Comparison of ENCODE assay signal across 20 mouse cellular contexts in the genomic region with DNA sequence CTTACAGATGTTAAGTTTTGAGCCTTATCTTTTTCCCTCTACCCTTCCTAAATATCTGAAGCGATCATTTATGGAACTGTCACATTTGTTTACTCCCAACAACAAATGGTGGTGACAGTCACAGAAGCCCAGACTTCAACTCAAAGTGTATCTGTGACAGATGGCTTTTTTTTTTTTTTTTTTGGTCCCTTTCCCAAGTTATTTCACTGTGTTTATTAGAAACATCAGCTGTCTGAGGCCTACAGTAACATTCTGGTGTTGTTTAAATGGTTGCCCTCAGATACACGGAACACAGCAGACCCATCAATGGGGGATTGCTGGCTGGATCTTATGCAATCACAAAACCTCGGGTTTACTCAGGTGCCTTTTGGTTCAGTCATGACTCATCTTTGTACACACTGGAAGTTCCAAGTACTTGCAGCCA. TPM values are rescaled to one million over a fixed set of nuclear protein-coding genes. Genes with fewer than 3 reads are reported as not detected.
A peak's percentile ranks its signal among the peaks of the same experiment; 100 is the strongest.
DNase-seq lines count a peak whose midpoint lies in the region; ATAC-seq and TF ChIP-seq lines count a peak whose summit lies in the region.
"Had no signal": no experiment of that assay in that cellular context is flagged by ENCODE, and none has a peak within 500 bp of the region (broad histone marks: within the 10 kb centered on the region; RNA-seq: fewer than 3 reads in every experiment).

No protein-coding gene starts in this region.

- no peak overlapping the region for H3K27ac ChIP-seq in liver, adult 2 months (replicated peaks; ENCODE audit: insufficient read depth, low read depth, low read length)
- H3K27ac ChIP-seq in liver, embryonic 12.5 days, result no peak overlapping the region
- H3K27ac ChIP-seq: hindbrain, embryonic 12.5 days; limb, embryonic 13.5 days; neural tube, embryonic 15.5 days had no signal

- TF ChIP-seq CTCF in liver, adult 2 months (IDR thresholded peaks at IDR 0.05; ENCODE audit: low read depth, low read length), result no peak

- H3K4me3 ChIP-seq in liver, adult 2 months (ENCODE audit: insufficient read depth, low read depth, low read length), result no peak overlapping the region
- H3K4me3 ChIP-seq in liver, embryonic 12.5 days, result no peak overlapping the region
- H3K4me3 ChIP-seq: heart, embryonic 12.5 days; hindbrain, embryonic 12.5 days; limb, embryonic 13.5 days; neural tube, embryonic 15.5 days had no signal

- no peak overlapping the region for H3K4me2 ChIP-seq in liver, embryonic 12.5 days
- H3K4me2 ChIP-seq: heart, embryonic 12.5 days; hindbrain, embryonic 12.5 days; limb, embryonic 13.5 days; neural tube, embryonic 15.5 days had no signal

- no peaks in the 10 kb centered on the region for H3K27me3 ChIP-seq in liver, adult 2 months (ENCODE audit: control insufficient read depth, insufficient read depth, low read length)
- no peaks in the 10 kb centered on the region for H3K27me3 ChIP-seq in liver, embryonic 12.5 days (replicated peaks)
- H3K27me3 ChIP-seq: heart, embryonic 12.5 days; hindbrain, embryonic 12.5 days; limb, embryonic 13.5 days; neural tube, embryonic 15.5 days had no signal

- no peak overlapping the region for H3K9ac ChIP-seq in liver, adult 2 months (ENCODE audit: low read depth, low read length)
- no peak overlapping the region for H3K9ac ChIP-seq in liver, embryonic 12.5 days
- H3K9ac ChIP-seq: heart, embryonic 12.5 days; hindbrain, embryonic 12.5 days; limb, embryonic 13.5 days; neural tube, embryonic 15.5 days had no signal

- WGBS in liver, adult 2 months, result 23% methylated on average over 3 of the region's 3 CpGs
- 52% methylated on average over 3 of the region's 3 CpGs for WGBS in liver, embryonic 12.5 days (ENCODE audit: insufficient replicate concordance)

- ATAC-seq in liver, embryonic 12.5 days, result no peak
- ATAC-seq in megakaryocyte-erythroid progenitor cell, adult 5-6 weeks (replicated peaks; ENCODE audit: low FRiP score, low TSS enrichment, poor library complexity, severe bottlenecking), result no peak

- DNase-seq in liver, adult 2 months (ENCODE audit: extremely low read depth, low read depth, low spot score), result peak; percentile 54
- peak; percentile 18 for DNase-seq in lung, postnatal 36 days
- no peak for DNase-seq in lung, postnatal 10 days
- peak; percentile 25 for DNase-seq in brain, adult 2 months (ENCODE audit: low read depth, low spot score)
- DNase-seq in yolk sac, embryonic 10.5 days (ENCODE audit: low spot score), result peak; percentile 50
- no peak for DNase-seq in layer of hippocampus, adult 9-10 months (ENCODE audit: low spot score)
- DNase-seq: cerebellum, adult 9-10 months; heart, postnatal 14 days; layer of hippocampus, postnatal 36 days; midbrain, embryonic 14.5 days; thymus, adult 18-20 months; thymus, postnatal 4 days had no signal

- H3K36me3 ChIP-seq in liver, adult 2 months (ENCODE audit: control insufficient read depth, insufficient read depth, low read length), result no peaks in the 10 kb centered on the region
- peaks cover 9% of the 10 kb centered on the region; the same call in 1 of the 2 replicates for H3K36me3 ChIP-seq in liver, embryonic 12.5 days
- H3K36me3 ChIP-seq: hindbrain, embryonic 12.5 days; neural tube, embryonic 15.5 days had no signal

- no peaks in the 10 kb centered on the region for H3K9me3 ChIP-seq in liver, embryonic 12.5 days (replicated peaks)
- H3K9me3 ChIP-seq: heart, embryonic 12.5 days; hindbrain, embryonic 12.5 days; limb, embryonic 13.5 days; neural tube, embryonic 15.5 days had no signal

- H3K79me2 ChIP-seq in liver, adult 2 months (ENCODE audit: control insufficient read depth, insufficient read depth, low read length), result no peaks in the 10 kb centered on the region

- H3K4me1 ChIP-seq in liver, adult 2 months (ENCODE audit: control insufficient read depth, insufficient read depth, low read length), result no peaks in the 10 kb centered on the region; the same call in 1 of the 2 replicates
- no peaks in the 10 kb centered on the region for H3K4me1 ChIP-seq in liver, embryonic 12.5 days
- H3K4me1 ChIP-seq: hindbrain, embryonic 12.5 days; neural tube, embryonic 15.5 days had no signal

- no peak for TF ChIP-seq POLR2A in liver, adult 2 months (IDR thresholded peaks at IDR 0.05; ENCODE audit: extremely low read depth, insufficient read depth, low read length)

RNA-seq across cellular contexts. Expression of a gene that starts 34.0 kb away (rescaled TPM):
- total RNA-seq in liver, adult 2 months (2014; rRNA removed), result 10.4 and 14.6 TPM in 2 replicates
- polyA plus RNA-seq in liver, adult 2 months (2012; rRNA removed), result 7.1 and 9.0 TPM in 2 replicates
- polyA plus RNA-seq in liver, embryonic 12.5 days (2016; fragmentation: Nextera tagmentation; extraction: Ambion mirVana), result 19.5 and 22.5 TPM in 2 replicates
- total RNA-seq in megakaryocyte-erythroid progenitor cell, adult 5-6 weeks (2014; fragmentation: Nextera tagmentation), result not detected in 2 replicates
- not detected in 2 replicates for total RNA-seq in megakaryocyte-erythroid progenitor cell, adult 5-6 weeks (2017)
- total RNA-seq: granulocyte monocyte progenitor cell, adult 5-6 weeks; MEL had no signal

Comparison
In these comparisons a context has a peak if more than half of its experiments do, and no peak if none do; other contexts are left out.
1. DNase-seq: peak in liver, adult 2 months (single experiment), lung, postnatal 36 days (single experiment), brain, adult 2 months (single experiment) and yolk sac, embryonic 10.5 days (single experiment); none in lung, postnatal 10 days (single experiment) and layer of hippocampus, adult 9-10 months (single experiment).
2. RNA of a gene that starts 34.0 kb away (total RNA-seq): 10.4 to 14.6 TPM in liver, adult 2 months; not detected in megakaryocyte-erythroid progenitor cell, adult 5-6 weeks; every median in the first group is over 10 times any median in the second.